Mouse (Mus musculus): ENCODE measurements around the gene Pde3b. TPM values are rescaled to one million over a fixed set of nuclear protein-coding genes. Genes with fewer than 3 reads are reported as not detected.
"Not testable (repeated sequence)": the region's sequence is repeated elsewhere in the genome, so short reads cannot be mapped to it uniquely, and the experiment has no call there.

Pde3b gene
- 58.9 to 108 TPM (median 74.6 TPM) in 3 replicates for total RNA-seq (2017)

DNA sequence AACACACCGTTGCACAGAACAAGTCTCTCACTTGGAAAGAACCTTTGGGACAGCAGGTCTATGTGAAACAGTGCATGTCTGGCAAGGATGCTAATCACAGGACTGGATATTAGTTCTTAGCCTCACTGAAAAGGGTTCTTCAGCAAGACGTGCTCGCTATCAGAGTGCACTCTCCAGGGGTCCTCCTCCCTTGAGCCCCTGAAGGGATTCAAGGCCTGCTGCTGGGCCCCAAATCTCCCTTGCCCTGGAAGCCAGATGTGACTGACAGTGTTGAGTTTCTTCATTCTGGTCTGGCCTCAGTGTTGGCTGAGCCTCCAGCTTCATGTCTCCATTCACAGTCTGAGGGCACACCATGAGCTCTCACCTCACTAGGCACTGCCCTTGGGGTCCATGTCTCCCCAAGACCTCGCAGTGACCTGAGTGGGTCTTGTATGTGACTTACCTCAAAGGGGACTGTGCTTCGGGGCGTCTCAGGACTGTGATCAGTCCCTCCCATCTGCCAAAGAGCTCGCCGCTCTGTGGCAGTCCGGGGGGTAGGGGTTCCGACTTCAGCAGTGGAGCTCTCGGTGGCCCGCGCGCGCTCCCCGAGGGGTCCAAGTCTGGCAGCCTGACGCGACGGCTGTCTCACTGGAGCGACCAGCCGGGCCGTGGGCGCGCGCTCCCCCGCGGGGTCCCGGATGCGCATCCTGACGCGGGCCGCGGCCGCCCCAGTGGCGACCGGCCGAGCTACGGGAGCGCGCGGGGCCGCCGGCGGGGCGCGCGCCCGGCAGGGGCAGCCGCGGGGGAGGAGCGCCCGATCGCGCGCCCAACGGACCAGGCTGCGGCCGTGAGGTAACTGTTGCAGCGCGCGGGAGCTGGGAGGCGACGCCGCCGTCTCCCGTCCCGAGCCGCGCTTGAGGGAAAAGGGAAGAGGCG lies at the start of gene Pde3b:
Gene Pde3b, plus strand, starts transcription at position 861 of the 915 bp plus-strand sequence.
- peak; percentile 49 for ATAC-seq (replicated peaks; ENCODE audit: insufficient number of reproducible peaks, low FRiP score, low TSS enrichment, poor library complexity, severe bottlenecking)

DNA sequence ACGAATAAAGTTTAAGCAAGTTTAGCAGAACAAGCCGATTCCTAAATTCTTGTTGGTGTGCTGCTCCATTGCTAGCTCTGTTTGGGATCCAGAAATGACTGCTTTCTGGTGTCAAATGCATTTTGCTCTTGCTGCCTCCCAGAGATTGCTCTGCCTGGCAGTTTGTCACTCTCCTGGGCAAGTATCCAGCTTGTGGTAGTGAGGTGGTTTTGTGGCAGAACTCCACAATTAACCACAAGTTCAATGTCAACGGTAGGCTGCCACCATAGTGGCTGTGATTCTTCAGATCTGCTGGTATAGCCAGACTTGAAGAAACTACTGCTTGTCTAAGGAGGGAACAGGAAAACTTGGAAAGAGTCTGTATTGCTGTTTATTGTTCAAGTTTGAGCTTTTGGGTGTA lies 13.0 kb upstream of the Pde3b start:
- no peak for ATAC-seq (replicated peaks; ENCODE audit: insufficient number of reproducible peaks, low FRiP score, low TSS enrichment, poor library complexity, severe bottlenecking)

DNA sequence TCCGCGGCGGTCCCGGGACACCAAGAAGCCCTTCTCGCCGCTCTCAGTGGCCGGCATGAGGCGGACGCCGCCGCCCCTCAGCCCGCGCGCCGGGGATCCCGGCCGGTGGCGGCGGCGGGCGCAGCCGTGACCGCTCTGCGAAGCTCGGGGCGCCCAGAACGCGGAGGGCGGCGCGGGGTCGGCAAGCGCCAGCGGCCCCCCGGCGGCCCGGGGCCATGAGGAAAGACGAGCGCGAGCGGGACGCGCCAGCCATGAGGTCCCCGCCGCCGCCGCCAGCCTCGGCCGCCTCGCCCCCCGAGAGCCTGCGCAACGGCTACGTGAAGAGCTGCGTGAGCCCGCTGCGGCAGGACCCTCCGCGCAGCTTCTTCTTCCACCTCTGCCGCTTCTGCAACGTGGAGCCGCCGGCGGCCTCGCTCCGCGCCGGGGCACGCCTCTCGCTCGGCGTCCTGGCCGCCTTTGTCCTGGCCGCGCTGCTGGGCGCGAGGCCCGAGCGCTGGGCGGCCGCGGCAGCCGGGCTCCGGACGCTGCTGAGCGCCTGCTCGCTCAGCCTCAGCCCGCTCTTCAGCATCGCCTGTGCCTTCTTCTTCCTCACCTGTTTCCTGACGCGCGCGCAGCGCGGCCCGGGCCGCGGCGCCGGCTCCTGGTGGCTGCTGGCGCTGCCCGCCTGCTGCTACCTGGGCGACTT lies 397 bp downstream of the Pde3b start:
- no peak for ATAC-seq (replicated peaks; ENCODE audit: insufficient number of reproducible peaks, low FRiP score, low TSS enrichment, poor library complexity, severe bottlenecking)

DNA sequence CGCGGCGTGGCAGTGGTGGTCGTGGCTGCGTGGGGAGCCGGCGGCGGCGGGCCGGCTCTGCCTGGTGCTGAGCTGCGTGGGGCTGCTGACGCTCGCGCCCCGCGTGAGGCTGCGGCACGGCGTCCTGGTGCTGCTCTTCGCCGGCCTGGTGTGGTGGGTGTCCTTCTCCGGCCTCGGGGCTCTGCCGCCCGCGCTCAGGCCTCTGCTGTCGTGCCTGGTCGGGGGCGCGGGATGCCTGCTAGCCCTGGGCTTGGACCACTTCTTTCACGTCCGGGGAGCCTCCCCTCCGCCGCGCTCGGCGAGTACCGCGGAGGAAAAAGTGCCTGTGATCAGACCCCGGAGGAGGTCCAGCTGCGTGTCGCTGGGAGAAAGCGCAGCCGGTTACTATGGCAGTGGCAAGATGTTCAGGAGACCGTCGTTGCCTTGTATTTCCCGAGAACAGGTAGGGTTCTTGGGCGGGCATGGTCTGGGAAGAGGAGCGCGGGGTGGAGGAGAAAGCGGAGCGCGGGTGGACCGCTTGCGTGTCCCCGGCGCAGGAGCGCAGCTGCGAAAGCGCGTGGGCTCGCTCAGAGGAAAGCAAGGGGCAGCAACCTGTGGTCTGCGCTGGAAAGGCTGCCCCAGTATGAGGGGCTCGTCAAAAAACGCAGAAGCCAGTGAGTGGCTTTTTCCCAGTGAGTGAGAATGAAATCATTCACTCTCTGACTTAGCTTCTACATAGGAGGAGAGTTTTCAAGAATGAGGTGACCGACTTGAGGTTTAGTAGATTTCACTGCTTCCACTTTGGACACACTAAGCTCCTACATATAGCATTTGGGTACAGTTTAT lies 1.2 kb downstream of the Pde3b start:
- ATAC-seq (replicated peaks; ENCODE audit: insufficient number of reproducible peaks, low FRiP score, low TSS enrichment, poor library complexity, severe bottlenecking) = peak; percentile 40

DNA sequence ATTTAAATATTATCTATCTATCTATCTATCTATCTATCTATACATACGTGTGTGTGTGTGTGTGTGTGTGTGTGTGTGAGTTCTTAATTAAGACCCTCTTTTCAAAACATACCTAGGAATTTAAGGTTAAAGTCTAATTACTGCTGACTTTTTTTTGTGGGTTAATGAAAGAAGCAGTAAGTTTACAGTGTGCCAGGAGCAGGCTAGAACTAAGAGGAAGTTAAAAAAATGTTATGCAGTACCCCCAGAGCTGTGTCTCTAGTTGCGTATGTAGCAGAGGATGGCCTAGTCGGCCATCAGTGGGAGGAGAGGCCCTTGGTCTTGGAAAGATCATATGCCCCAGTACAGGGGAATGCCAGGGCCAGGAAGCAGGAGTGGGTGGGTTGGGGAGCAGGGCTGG lies 4.2 kb downstream of the Pde3b start:
- ATAC-seq (replicated peaks; ENCODE audit: insufficient number of reproducible peaks, low FRiP score, low TSS enrichment, poor library complexity, severe bottlenecking) = not testable (repeated sequence)

DNA sequence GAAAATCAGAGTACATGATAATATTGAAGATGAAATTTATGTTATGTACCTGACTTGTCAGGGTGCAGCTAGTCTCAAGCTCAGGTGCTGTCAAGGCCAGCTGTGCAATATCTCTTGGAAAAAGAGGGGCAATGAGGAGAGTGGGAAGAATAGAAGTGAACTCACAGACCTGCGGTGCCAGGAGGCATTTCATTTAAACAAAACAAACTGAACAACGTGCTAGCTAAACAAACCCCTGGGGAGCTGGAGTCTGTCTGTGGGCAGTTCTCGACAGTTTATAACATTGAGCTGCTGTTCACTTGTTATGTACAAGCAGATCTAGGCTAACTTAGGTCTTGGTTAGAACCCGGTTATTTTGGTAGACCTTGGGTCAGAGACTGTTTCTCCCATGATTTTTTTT lies 5.8 kb downstream of the Pde3b start:
- no peak for ATAC-seq (replicated peaks; ENCODE audit: insufficient number of reproducible peaks, low FRiP score, low TSS enrichment, poor library complexity, severe bottlenecking)

DNA sequence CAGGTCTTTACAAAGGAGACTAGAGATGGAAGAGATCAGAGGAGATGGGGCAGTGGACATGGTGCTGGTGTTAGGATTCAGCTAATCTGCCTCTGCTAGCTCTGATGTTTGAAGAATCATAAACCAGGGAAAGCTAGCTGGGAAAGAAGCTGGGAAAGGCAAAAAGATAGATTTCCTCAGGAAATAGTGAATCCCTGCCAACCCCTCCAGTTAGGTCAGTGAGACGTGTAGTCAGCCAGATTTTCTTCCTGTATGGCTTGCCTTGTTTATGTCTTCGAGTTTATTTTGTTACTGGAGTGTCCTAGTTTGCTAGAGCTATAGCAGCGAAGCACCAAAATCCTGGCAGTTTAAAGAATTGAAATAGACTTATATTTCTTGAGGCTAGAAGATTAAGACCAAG lies 7.1 kb downstream of the Pde3b start:
- no peak for ATAC-seq (replicated peaks; ENCODE audit: insufficient number of reproducible peaks, low FRiP score, low TSS enrichment, poor library complexity, severe bottlenecking)

DNA sequence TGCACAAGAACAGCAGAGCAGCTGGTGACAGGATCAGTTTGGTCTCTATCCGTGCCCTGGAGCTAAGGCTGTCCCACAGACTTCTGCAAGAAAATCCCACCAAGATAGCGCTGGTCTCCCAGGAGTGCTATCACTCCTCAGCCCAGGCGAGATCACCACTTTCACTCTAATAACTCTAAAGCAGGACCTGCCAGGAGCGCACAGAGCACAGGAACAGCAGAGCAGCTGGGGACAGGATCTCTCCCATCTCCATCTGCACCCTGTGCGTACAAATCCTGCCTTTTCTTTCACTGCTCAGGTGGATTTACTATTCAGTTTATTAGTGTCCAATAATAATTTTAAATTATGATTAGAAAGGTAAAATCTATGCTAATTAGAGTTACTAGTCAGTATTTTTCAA lies 14.7 kb downstream of the Pde3b start:
- ATAC-seq (replicated peaks; ENCODE audit: insufficient number of reproducible peaks, low FRiP score, low TSS enrichment, poor library complexity, severe bottlenecking) = no peak

DNA sequence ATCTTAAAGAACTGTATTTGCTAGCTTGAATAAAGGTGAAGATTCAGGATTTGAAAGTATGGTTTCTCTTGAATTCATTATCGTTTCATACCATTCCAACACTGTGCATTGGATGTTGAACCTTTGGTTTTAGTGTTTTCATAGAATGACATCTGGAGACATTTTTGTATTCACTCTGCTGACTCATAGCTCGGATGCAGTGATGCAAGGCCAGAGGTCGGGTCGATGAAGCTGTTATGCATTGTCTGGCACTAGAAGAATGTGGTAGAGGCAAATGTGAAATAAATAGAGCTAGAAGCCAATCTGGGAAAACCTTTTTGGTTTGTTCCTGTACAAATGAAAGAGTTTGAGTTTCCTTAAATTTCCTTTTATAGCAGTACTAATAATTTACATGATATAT lies 16.9 kb downstream of the Pde3b start:
- no peak for ATAC-seq (replicated peaks; ENCODE audit: insufficient number of reproducible peaks, low FRiP score, low TSS enrichment, poor library complexity, severe bottlenecking)

DNA sequence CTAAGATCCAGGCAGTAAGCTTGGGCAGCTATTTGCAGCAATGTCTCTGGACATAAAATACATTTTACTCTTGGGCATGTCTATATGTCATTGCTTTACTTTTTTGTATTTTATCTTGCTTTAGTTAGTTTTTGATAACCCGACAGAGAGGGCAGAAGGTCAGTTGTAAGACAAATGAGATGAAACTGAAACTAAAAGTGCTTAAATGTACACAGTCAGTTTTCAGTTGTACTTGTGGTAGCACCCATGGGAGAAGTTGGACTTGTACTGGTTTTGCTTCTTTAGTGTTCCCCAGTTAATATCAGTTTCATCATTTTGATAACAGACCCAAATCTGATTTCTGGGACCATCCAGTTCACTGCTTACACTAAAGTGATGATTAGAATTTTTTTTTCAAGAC lies 24.6 kb downstream of the Pde3b start:
- ATAC-seq (replicated peaks; ENCODE audit: insufficient number of reproducible peaks, low FRiP score, low TSS enrichment, poor library complexity, severe bottlenecking) = peak; percentile 63; the same call in 1 of the 2 replicates

DNA sequence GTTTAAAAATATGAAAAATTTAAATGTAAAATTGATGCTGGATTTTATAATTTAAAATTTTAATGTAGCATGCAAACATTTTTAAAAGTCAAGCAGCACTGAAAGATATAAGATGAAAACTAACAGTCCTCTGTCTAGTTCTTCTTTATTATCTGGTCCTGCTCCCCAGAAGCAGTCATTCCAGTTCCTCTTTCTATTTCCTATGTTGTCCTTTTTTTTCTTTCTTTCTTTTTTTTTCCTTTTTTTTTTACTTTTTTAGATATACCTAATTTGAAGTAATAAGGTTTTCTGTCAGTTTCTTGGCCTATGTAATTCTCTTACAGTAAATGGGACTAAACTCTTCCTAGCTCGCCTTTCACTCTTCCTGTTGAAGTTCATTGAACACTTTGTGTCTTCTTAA lies 25.4 kb downstream of the Pde3b start:
- no peak for ATAC-seq (replicated peaks; ENCODE audit: insufficient number of reproducible peaks, low FRiP score, low TSS enrichment, poor library complexity, severe bottlenecking)

DNA sequence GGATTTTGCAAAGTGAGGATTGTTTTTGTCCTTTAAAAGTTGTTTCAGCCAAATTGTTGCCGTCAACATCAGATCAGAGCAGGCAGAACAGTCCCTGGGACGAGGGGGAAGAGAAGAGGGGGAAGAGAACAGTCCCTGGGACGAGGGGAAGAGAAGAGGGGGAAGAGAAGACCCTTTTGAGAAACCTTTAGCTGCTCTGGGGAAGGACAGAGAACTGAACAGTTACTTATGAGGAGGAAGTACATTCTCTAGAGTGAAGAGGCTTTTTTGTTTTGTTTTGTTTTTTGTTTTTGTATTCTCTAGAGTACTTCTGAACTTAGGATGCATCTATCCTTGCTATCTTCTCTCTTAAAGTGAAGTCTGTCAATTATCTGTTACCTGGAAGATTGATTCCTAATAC lies 37.8 kb downstream of the Pde3b start:
- ATAC-seq (replicated peaks; ENCODE audit: insufficient number of reproducible peaks, low FRiP score, low TSS enrichment, poor library complexity, severe bottlenecking) = no peak

DNA sequence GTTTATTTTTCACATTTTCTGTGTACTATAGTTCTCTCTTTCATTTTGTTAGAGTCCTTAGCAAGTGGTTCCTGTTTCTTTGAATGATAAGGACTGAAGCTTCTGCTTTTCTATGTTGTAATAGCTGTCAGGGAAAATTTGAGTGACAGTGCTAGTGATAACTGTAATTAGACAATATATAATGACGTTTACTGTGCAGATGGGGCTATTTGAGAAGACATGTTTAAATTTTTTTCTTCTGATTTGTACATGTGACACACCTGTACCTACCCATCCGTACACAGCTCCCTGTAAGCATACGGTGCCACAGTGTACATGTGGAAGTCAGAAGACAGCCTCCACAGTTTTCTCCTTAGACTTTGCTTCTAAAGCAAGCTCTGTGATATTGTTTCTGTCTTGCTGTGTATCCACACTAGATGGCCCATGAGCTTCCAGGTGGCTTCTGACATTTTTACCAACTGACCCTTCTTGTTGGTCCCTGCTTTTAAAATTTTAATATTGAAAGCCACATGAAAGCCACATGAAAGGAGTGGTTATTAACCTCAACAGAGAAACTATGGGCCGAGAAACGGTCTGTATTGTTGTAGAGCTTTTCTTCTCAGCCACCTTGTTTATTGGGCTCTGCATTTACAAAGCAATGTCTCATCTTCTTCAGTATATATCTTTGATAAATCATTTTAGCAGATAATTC lies 38.4 kb downstream of the Pde3b start:
- peak; percentile 91 for ATAC-seq (replicated peaks; ENCODE audit: insufficient number of reproducible peaks, low FRiP score, low TSS enrichment, poor library complexity, severe bottlenecking)

DNA sequence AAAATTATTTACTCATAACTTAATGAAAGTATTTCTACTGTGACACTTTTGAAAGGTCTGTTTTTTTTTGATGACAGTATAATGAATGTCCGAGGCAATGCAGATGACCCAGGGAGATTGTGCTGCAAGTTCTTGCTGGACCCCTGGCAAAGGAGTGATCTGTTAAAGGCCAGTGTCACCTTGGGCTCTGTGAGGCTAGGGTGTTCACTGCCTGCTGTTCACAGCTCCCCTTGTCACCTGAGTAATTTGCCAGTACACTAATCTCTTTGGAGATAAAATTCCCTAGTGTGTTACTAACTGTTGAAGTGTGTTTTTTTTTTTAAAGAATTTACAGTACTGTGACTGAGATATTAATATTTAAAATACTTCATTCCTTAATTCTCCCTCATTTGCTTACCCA lies 39.8 kb downstream of the Pde3b start:
- ATAC-seq (replicated peaks; ENCODE audit: insufficient number of reproducible peaks, low FRiP score, low TSS enrichment, poor library complexity, severe bottlenecking) = no peak

DNA sequence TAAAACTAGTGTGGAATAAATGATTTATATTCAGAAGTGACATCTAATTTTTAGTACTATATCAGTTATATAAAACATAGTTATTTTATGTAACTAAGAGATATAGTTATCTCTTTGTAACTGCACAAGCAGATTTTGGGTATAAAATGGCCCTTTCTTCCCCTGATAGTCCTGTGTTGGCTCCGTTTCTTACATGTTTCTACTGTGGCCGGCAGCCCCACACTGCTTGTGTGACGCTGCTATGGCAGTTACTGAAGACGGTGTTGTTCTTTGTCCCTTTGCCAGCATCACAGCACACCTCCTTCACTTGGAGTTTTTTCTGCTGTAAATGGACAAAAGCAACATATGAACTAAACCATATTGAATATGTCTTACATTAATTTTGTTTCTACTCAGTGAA lies 41.8 kb downstream of the Pde3b start:
- no peak for ATAC-seq (replicated peaks; ENCODE audit: insufficient number of reproducible peaks, low FRiP score, low TSS enrichment, poor library complexity, severe bottlenecking)

DNA sequence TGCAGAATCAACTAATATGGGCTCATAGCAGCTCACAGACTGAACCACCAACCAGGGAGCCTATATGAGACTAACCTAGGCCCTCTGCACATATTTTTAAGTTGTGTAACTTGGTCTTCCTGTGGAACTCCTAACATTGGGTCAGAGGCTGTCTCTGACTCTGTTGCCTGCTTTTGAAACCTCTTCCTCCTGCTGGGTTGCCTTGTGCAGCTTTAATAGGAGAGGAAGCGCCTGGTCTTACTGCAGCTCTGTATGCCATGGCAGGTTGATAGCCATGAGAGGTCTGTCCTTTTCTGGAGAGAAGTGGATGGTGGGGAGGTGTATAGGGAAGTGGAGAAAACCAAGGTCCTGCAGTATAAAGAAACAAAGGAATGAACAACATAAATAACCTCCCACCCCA lies 44.8 kb downstream of the Pde3b start:
- ATAC-seq (replicated peaks; ENCODE audit: insufficient number of reproducible peaks, low FRiP score, low TSS enrichment, poor library complexity, severe bottlenecking) = peak; percentile 58

DNA sequence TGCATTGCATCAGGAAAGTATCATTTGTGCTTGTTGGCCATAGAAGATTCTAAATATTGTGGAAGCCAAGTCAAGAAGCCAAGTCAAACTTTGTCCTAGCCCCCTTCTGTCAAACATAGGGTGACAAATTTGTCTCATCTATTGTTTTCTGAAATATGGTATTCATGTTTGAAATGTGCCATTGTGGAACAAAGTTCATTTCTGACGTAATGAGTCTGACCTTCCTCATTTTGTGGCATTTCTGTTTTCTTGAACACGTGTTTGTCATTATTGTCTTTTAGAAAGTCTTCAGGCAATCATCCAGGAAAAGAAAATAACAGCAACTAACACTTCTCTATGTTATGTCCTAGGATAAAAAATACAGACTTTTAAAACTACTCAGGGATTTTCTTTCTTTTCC lies 46.6 kb downstream of the Pde3b start:
- ATAC-seq (replicated peaks; ENCODE audit: insufficient number of reproducible peaks, low FRiP score, low TSS enrichment, poor library complexity, severe bottlenecking) = peak; percentile 78

DNA sequence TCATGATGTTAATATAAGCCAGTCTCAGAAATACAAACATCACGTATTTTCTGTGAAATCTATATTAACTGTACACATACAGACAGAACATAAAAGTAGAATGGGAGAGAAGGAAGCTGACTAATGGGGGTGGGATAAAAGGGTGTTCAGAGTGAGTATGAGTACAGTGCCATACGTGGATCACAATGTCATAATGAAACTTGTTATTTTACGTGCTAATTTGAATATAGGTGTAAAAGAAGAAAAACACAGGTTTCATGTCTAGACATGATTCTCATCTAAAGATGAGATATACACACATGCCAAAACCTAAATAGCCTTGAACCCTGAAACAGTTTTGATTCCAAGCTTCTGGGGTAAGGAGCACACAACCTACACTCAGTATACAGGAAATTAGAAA lies 51.3 kb downstream of the Pde3b start:
- no peak for ATAC-seq (replicated peaks; ENCODE audit: insufficient number of reproducible peaks, low FRiP score, low TSS enrichment, poor library complexity, severe bottlenecking)

DNA sequence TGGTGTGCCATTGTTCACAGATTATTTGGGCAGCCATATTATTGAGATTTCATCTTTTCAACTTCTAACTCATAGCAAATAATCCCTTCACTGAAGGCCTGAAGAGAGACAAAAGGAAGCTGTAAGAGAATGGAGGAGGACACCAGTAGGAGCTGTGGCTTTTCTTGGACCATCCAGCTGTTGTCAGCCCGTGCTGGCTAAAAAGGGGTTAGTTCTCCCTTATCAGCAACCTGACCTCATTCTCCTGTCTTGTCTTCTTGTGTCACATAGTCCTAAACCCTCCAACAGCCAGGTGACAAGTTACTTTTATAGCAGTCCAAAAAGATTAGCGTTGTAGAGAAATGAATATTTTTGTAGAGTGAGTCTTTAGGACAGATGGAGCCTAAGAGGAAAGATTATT lies 57.4 kb downstream of the Pde3b start:
- no peak for ATAC-seq (replicated peaks; ENCODE audit: insufficient number of reproducible peaks, low FRiP score, low TSS enrichment, poor library complexity, severe bottlenecking)
